Mouse (Mus musculus): ENCODE data around the gene Gm20388. TPM values are rescaled to one million over a fixed set of nuclear protein-coding genes. Genes with fewer than 3 reads are reported as not detected.

The Gm20388 gene
- polyA plus RNA-seq, 1 experiment: 28.1 TPM

DNA sequence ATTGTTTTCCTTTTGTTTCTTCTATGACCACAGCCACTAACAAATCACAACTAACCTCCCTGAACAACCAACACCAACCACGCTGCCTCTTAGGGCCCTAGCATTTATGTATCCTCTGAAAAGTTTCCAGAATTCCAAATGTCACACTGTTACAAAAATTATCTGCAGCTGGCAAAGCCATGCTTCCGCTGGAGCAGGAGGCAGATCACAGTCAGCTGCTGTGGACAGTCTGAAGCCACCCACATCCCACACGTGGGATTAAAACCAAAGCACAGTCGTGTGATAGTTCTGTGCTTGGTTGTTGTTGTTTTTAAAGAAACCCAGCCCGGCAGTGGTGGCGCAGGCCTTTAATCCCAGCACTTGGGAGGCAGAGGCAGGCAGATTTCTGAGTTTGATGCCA lies 788.4 kb downstream of the Gm20388 start:
- Histone ChIP-seq H3K9me3 (replicated peaks; ENCODE audit: control insufficient read depth, insufficient read depth, low read length, poor library complexity, severe bottlenecking) (no peaks in the 10 kb centered on the region), H3K27me3 (ENCODE audit: control insufficient read depth, insufficient read depth, low read length, poor library complexity, severe bottlenecking) (no peaks in the 10 kb centered on the region), H3K9ac (ENCODE audit: low read depth, poor library complexity, severe bottlenecking) (no peak overlapping the region), H3K4me1 (ENCODE audit: control insufficient read depth, insufficient read depth, low read length) (no peaks in the 10 kb centered on the region), H3K4me3 (ENCODE audit: low read depth, low read length) (no peak overlapping the region), H3K36me3 (ENCODE audit: control insufficient read depth, insufficient read depth, low read length, poor library complexity, severe bottlenecking) (no peaks in the 10 kb centered on the region), H3K27ac (ENCODE audit: insufficient read depth, low read length) (no peak overlapping the region)
- no peak for TF ChIP-seq EP300 (IDR thresholded peaks at IDR 0.05; ENCODE audit: insufficient read depth, low read depth, low read length)
- no peak for TF ChIP-seq POLR2A (IDR thresholded peaks at IDR 0.05; ENCODE audit: insufficient read depth, low read length)
- no peak for TF ChIP-seq CTCF (IDR thresholded peaks at IDR 0.05; ENCODE audit: low read depth, low read length)

DNA sequence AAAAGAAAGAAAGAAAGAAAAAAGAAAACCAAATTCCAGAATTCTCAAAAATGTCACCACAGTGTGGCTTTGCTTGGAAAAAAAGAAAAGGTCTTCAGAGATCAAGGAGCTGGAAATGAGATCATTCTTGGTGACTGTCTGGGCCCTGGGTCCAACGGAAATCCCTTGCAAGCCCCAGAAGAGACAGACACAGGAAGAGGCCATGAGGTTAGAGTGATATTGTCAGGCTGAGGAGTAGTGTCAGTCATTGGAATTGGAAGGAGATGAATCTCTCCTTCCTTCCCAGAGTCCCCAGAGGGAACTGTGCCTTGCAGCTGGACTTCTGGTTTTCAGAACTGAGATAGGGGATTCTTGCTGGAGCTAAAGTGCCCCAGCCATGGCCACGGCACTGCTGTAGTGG lies 788.9 kb downstream of the Gm20388 start:
- no peaks in the 10 kb centered on the region for H3K36me3 ChIP-seq (ENCODE audit: control insufficient read depth, insufficient read depth, low read length, poor library complexity, severe bottlenecking)
- H3K9me3 ChIP-seq (replicated peaks; ENCODE audit: control insufficient read depth, insufficient read depth, low read length, poor library complexity, severe bottlenecking): no peaks in the 10 kb centered on the region
- H3K27ac ChIP-seq (ENCODE audit: insufficient read depth, low read length): no peak overlapping the region
- H3K9ac ChIP-seq (ENCODE audit: low read depth, poor library complexity, severe bottlenecking): no peak overlapping the region
- no peaks in the 10 kb centered on the region for H3K4me1 ChIP-seq (ENCODE audit: control insufficient read depth, insufficient read depth, low read length)
- H3K4me3 ChIP-seq (ENCODE audit: low read depth, low read length): no peak overlapping the region
- H3K27me3 ChIP-seq (ENCODE audit: control insufficient read depth, insufficient read depth, low read length, poor library complexity, severe bottlenecking): no peaks in the 10 kb centered on the region
- TF ChIP-seq EP300 (IDR thresholded peaks at IDR 0.05; ENCODE audit: insufficient read depth, low read depth, low read length) (no peak), POLR2A (IDR thresholded peaks at IDR 0.05; ENCODE audit: insufficient read depth, low read length) (no peak)

DNA sequence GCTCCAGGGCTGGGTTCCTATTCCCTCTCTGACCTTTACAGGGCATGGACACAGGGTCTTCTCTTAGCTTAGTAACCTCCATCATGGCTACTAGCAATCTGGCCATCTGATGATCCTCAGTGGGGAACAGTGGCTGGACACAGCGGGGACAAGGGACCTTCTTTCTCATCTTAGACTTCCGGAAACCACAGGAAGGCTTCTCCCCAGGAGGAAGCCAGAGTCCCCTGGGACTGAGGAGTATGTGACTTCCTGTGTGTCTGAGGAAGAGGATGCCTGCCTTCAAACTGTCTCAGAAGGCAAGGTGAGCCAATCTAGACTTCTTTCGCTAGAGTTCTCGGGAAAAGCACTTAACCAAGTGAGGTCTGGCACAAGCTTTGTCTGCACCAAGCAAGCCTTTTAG lies 789.4 kb downstream of the Gm20388 start:
- TF ChIP-seq CTCF (IDR thresholded peaks at IDR 0.05; ENCODE audit: low read depth, low read length): no peak
- H3K36me3 ChIP-seq (ENCODE audit: control insufficient read depth, insufficient read depth, low read length, poor library complexity, severe bottlenecking): no peaks in the 10 kb centered on the region
- H3K27me3 ChIP-seq (ENCODE audit: control insufficient read depth, insufficient read depth, low read length, poor library complexity, severe bottlenecking): no peaks in the 10 kb centered on the region
- H3K9ac ChIP-seq (ENCODE audit: low read depth, poor library complexity, severe bottlenecking): no peak overlapping the region
- no peak overlapping the region for H3K27ac ChIP-seq (ENCODE audit: insufficient read depth, low read length)
- H3K4me1 ChIP-seq (ENCODE audit: control insufficient read depth, insufficient read depth, low read length): no peaks in the 10 kb centered on the region
- no peaks in the 10 kb centered on the region for H3K9me3 ChIP-seq (replicated peaks; ENCODE audit: control insufficient read depth, insufficient read depth, low read length, poor library complexity, severe bottlenecking)
- H3K4me3 ChIP-seq (ENCODE audit: low read depth, low read length): no peak overlapping the region

DNA sequence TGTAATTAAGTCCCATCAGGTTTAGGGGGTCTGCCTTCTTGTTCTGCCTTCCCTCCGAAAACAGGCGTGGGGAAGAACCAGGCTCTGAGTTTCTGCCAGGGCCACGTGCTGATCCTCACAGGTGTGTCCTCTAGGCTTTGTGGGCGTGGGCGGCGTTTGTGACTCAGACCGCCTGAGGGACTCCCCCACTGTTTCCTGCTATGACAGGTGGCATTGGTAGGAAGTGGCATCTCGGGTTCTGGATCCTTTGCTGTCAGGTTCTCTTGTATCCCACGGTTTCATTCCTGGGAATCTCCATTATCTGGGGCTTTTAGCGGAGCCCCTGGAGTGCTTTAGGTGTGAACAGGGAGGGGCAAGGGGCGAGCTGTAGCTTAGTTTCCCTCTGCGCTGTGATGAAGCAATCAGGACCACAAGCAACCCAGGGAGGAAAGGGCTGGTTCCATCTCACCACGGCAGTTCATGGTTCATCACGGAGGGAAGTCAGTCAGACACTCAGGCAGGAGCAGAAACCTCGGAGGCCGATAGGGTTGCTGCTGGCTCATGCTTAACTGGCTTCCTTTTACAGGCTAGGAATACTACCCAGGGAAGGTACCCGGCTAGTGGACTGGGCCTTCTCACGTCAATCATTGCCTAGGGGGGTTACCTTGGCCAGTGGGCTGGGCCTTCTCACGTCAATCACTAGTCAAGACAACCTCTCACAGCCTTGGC lies 791.3 kb downstream of the Gm20388 start:
- Histone ChIP-seq H3K4me1 (ENCODE audit: control insufficient read depth, insufficient read depth, low read length) (no peaks in the 10 kb centered on the region), H3K27ac (ENCODE audit: insufficient read depth, low read length) (no peak overlapping the region), H3K9ac (ENCODE audit: low read depth, poor library complexity, severe bottlenecking) (no peak overlapping the region), H3K27me3 (ENCODE audit: control insufficient read depth, insufficient read depth, low read length, poor library complexity, severe bottlenecking) (no peaks in the 10 kb centered on the region), H3K36me3 (ENCODE audit: control insufficient read depth, insufficient read depth, low read length, poor library complexity, severe bottlenecking) (no peaks in the 10 kb centered on the region), H3K9me3 (replicated peaks; ENCODE audit: control insufficient read depth, insufficient read depth, low read length, poor library complexity, severe bottlenecking) (no peaks in the 10 kb centered on the region), H3K4me3 (ENCODE audit: low read depth, low read length) (no peak overlapping the region)
- no peak for TF ChIP-seq CTCF (IDR thresholded peaks at IDR 0.05; ENCODE audit: low read depth, low read length)
- no peak for TF ChIP-seq EP300 (IDR thresholded peaks at IDR 0.05; ENCODE audit: insufficient read depth, low read depth, low read length)
- TF ChIP-seq POLR2A (IDR thresholded peaks at IDR 0.05; ENCODE audit: insufficient read depth, low read length): no peak

DNA sequence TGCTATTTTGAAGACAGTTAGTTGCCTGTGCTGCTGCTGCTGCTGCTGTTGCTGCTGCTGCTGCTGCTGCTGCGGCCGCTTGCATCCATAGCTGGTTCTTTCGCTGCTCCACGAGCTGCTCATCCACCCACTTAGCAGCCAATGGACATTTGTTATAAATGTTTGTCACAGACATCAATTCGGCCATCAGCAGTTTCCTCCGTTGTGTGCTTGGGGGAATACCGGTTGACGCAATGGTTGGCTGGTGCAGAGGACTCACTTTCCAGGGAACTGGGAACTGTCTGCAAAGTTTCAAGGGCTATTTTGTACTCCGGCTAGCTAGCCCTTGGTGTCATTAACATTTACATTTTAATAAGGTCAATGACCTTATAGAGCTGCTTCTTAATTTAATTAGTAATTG lies 793.6 kb downstream of the Gm20388 start:
- Histone ChIP-seq H3K4me1 (ENCODE audit: control insufficient read depth, insufficient read depth, low read length) (no peaks in the 10 kb centered on the region), H3K9ac (ENCODE audit: low read depth, poor library complexity, severe bottlenecking) (no peak overlapping the region), H3K27me3 (ENCODE audit: control insufficient read depth, insufficient read depth, low read length, poor library complexity, severe bottlenecking) (no peaks in the 10 kb centered on the region)

DNA sequence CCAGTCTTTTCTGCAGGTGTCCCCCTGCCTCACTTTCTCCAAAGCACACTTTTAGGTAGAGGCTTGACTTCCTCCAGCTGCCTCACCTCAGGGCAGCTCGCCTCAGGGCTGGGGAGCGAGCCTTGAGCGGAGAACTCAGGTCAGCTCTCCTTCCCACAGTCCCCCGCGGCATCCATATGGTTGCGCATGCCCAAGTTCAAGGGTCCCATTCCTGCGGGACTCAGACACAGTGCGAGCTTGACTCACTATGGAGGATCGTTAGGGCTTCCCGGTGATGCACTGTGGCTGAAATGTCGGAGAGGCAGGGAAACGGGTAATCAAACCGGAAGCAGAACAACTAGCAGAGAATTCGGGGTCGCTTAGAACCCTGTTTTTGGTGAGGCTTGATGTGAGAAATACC lies 794.5 kb downstream of the Gm20388 start:
- no peaks in the 10 kb centered on the region for H3K4me1 ChIP-seq (ENCODE audit: control insufficient read depth, insufficient read depth, low read length)
- H3K27me3 ChIP-seq (ENCODE audit: control insufficient read depth, insufficient read depth, low read length, poor library complexity, severe bottlenecking): no peaks in the 10 kb centered on the region
- no peaks in the 10 kb centered on the region for H3K9me3 ChIP-seq (replicated peaks; ENCODE audit: control insufficient read depth, insufficient read depth, low read length, poor library complexity, severe bottlenecking)
- H3K9ac ChIP-seq (ENCODE audit: low read depth, poor library complexity, severe bottlenecking): no peak overlapping the region
- H3K27ac ChIP-seq (ENCODE audit: insufficient read depth, low read length): no peak overlapping the region
- H3K4me3 ChIP-seq (ENCODE audit: low read depth, low read length): no peak overlapping the region
- H3K36me3 ChIP-seq (ENCODE audit: control insufficient read depth, insufficient read depth, low read length, poor library complexity, severe bottlenecking): no peaks in the 10 kb centered on the region
- TF ChIP-seq CTCF (IDR thresholded peaks at IDR 0.05; ENCODE audit: low read depth, low read length): no peak
- TF ChIP-seq EP300 (IDR thresholded peaks at IDR 0.05; ENCODE audit: insufficient read depth, low read depth, low read length): no peak
- no peak for TF ChIP-seq POLR2A (IDR thresholded peaks at IDR 0.05; ENCODE audit: insufficient read depth, low read length)

More for the DNA sequence above, 793.6 kb downstream of the Gm20388 start:
- no peak overlapping the region for H3K27ac ChIP-seq (ENCODE audit: insufficient read depth, low read length)
- H3K9me3 ChIP-seq (replicated peaks; ENCODE audit: control insufficient read depth, insufficient read depth, low read length, poor library complexity, severe bottlenecking): no peaks in the 10 kb centered on the region
- H3K36me3 ChIP-seq (ENCODE audit: control insufficient read depth, insufficient read depth, low read length, poor library complexity, severe bottlenecking): no peaks in the 10 kb centered on the region
- TF ChIP-seq CTCF (IDR thresholded peaks at IDR 0.05; ENCODE audit: low read depth, low read length) (no peak), EP300 (IDR thresholded peaks at IDR 0.05; ENCODE audit: insufficient read depth, low read depth, low read length) (no peak), POLR2A (IDR thresholded peaks at IDR 0.05; ENCODE audit: insufficient read depth, low read length) (no peak)
- no peak overlapping the region for H3K4me3 ChIP-seq (ENCODE audit: low read depth, low read length)

All from ES-Bruce4 (cell line).